Mouse (Mus musculus): ENCODE data around the gene Parp14.

The Parp14 gene

DNA sequence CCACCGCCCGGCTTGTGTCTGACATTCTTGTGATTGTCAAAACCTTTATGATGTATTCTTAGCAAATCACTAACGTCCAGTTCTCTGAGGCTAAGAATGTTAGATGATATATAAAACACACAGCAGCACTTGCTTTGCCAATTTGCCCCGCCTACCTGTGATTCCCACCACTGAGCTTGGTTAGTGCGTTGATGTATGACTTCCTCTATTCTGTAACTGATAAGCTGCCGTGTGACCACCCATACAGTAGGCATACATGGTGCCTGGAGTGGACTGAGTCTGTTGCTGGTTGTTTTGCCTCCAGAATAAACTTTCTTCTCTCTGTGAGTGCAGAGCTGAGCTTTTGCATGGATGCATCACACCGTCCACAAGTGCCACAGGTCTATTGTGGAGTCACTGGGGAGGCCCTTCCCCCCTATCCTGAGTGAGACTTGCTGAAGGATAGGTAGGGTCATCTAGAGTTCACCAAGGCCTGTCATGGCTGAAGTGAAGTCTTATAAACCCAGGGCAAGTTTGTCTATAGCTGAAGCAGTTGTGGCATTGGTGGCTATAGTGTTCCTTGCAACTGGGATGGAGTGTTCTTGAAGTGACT is 87.1 kb downstream of the Parp14 start:
- DNase-seq: no peak

DNA sequence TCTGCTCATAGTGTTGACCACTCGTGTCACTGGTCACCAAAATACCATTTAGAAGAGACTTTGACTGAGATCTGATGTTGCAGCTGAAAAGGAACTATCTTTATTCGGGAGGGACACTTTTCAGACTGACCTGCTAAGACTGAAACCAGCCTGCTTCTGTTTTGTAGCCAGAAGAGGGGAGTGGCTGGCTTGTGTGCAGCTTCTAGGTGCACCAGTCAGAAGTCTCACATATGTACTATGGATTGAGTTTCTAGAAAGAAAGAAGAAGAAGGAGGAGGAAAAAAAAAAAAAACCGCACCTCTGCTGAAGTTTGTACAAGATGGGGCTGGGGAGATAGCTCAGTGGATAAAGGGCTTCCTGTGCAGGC is 88.2 kb downstream of the Parp14 start:
- DNase-seq: no peak
